Mouse (Mus musculus) liver, adult 2 months (tissue): ENCODE results near the gene Dpp7.

ENCODE experiments used
- CTCF ChIP-seq: fragments of 200-500 bp; IDR thresholded peaks from 2 replicates; pipeline ENCODE4 v1.5.1; 2011; ENCODE audit warnings: low read depth, low read length, control low read depth
- POLR2A ChIP-seq: fragments of 200-500 bp; IDR thresholded peaks from 2 replicates; pipeline ENCODE4 v1.6.1; 2011; ENCODE audit warnings: low read length, control low read depth; ENCODE audit not compliant: insufficient read depth; ENCODE audit errors: extremely low read depth

DNA sequence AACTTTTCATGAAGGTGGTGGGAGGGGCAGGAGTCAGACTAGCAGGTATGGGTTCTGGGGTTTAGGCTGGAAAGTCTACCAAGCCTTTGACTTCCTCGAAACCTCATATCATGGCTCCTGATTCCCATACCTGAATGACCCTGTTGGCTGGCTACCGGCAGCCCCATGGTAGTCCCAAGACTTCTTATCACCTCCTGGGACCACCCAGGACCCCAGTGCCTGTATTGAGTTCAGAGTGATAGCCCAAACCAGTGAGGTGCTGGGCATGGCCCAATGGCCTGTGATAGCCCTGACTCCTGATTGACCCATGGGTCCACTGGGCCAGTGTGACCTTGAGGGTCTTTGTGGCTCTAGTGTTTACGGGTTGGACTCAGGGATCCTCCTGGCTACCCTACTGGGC is 5.5 kb downstream of the Dpp7 start:
- no peak for TF ChIP-seq POLR2A
- TF ChIP-seq CTCF, result no peak
